Mouse (Mus musculus) midbrain, embryonic 14.5 days (tissue): Measurements from ENCODE around the gene Ly75. TPM values are rescaled to one million over a fixed set of nuclear protein-coding genes. Genes with fewer than 3 reads are reported as not detected.

Experiments
- ATAC-seq: fragments of 200-750 bp; cut with Nextera tagmentation; 2 replicates; pipeline ENCODE4 v1.8.0; 2017; ENCODE audit warnings: moderate number of reproducible peaks, moderate library complexity; ENCODE audit not compliant: low FRiP score, low TSS enrichment
- DNase-seq: peaks from one replicate; pipeline ENCODE4 v3.0.0-alpha.2; 2015
- H3K27ac ChIP-seq: fragments of 300-500 bp; sonication (generic); replicated peaks from 2 replicates; pipeline ENCODE4 v1.5.1; 2014; ENCODE audit warnings: mild to moderate bottlenecking, low read depth, low read length, moderate library complexity
- H3K27me3 ChIP-seq: fragments of 300-500 bp; sonication (generic); 2 replicates; pipeline ENCODE4 v1.6.1; 2014; ENCODE audit warnings: low read length, control low read depth, mixed read lengths; ENCODE audit not compliant: control insufficient read depth, insufficient read depth
- H3K36me3 ChIP-seq: fragments of 300-500 bp; sonication (generic); 2 replicates; pipeline ENCODE4 v1.6.1; 2014; ENCODE audit warnings: low read length, control low read depth; ENCODE audit not compliant: control insufficient read depth, insufficient read depth
- H3K4me1 ChIP-seq: fragments of 300-500 bp; sonication (generic); 2 replicates; pipeline ENCODE4 v1.6.1; 2014; ENCODE audit warnings: mild to moderate bottlenecking, antibody characterized with exemption, low read length, control low read depth; ENCODE audit not compliant: control insufficient read depth, insufficient read depth
- H3K4me2 ChIP-seq: fragments of 300-500 bp; sonication (generic); 2 replicates; pipeline ENCODE4 v1.6.1; 2014; ENCODE audit warnings: mild to moderate bottlenecking, low read length, moderate library complexity
- H3K4me3 ChIP-seq: fragments of 300-500 bp; sonication (generic); replicated peaks from 2 replicates; pipeline ENCODE4 v1.5.1; 2014; ENCODE audit warnings: low read depth, low read length
- H3K9ac ChIP-seq: fragments of 300-500 bp; sonication (generic); replicated peaks from 2 replicates; pipeline ENCODE4 v1.6.1; 2014; ENCODE audit warnings: mild to moderate bottlenecking, low read length, moderate library complexity
- H3K9me3 ChIP-seq: fragments of 300-500 bp; sonication (generic); 2 replicates; pipeline ENCODE4 v1.6.1; 2016; ENCODE audit warnings: low read length, control low read depth, mixed read lengths; ENCODE audit not compliant: control insufficient read depth
- WGBS: fragments of 180-500 bp; shearing (Covaris S2); extraction: QIAGEN DNeasy Blood & Tissue Kit; methylation state at CpG from one replicate; pipeline ENCODE4 v1.1.7; 2014; 5-methylcytosine and 5-hydroxymethylcytosine counted together
- polyA plus RNA-seq: library from polyadenylated mRNA; unstranded; fragments of >200 nt; fragmentation: Nextera tagmentation; extraction: Ambion mirVana; gene quantifications from 2 replicates; pipeline ENCODE4 v1.2.1, GENCODE M21; 2014

Ly75 gene
- polyA plus RNA-seq, 1 experiment from 2014 or later = 0.96 TPM

- DNase-seq (no peak), ATAC-seq (no peak)
- H3K9me3 ChIP-seq = no peaks in the 10 kb centered on the region
- H3K9ac ChIP-seq = no peak overlapping the region
- no peaks in the 10 kb centered on the region for H3K4me1 ChIP-seq
- H3K27ac ChIP-seq = no peak overlapping the region
- no peak overlapping the region for H3K4me3 ChIP-seq
- H3K27me3 ChIP-seq = no peaks in the 10 kb centered on the region
- H3K4me2 ChIP-seq = no peak overlapping the region
- WGBS = 90% methylated on average over 2 of the region's 2 CpGs
- no peaks in the 10 kb centered on the region for H3K36me3 ChIP-seq
These were observed 24.3 kb upstream of the Ly75 start for GRCm38 (mm10) chr2:60407387-60407786.

GRCm38 (mm10) chr2:60405431-60405830, 22.3 kb upstream of the Ly75 start:
- Histone ChIP-seq H3K36me3 (no peaks in the 10 kb centered on the region), H3K9ac (no peak overlapping the region), H3K27me3 (no peaks in the 10 kb centered on the region), H3K9me3 (no peaks in the 10 kb centered on the region), H3K4me1 (no peaks in the 10 kb centered on the region), H3K4me2 (no peak overlapping the region), H3K4me3 (no peak overlapping the region), H3K27ac (no peak overlapping the region)
- WGBS = 95% methylated on average over 5 of the region's 5 CpGs
- no peak for ATAC-seq
- DNase-seq = no peak

DNA sequence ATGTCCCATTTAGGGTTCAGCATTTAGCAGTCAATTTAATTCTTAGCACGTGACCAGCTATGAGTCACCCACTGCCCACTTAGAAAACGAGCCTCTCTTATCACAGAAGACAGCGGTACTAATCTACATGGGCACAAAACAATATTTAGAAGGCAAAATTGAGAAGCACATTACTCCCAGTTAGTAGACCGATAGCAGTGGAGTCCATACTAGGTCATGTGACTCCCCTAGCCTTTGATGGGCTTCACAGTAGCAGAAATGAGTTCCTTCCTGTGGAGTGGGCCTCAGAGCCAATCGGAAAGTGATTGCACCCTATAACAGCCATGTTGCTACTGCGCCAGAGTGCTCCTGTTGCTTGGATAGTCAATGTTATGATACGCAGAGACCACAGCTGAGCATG, 21.7 kb upstream of the Ly75 start:
- ATAC-seq (no peak), DNase-seq (no peak)
- Histone ChIP-seq H3K4me2 (no peak overlapping the region), H3K4me3 (no peak overlapping the region), H3K36me3 (no peaks in the 10 kb centered on the region), H3K27me3 (no peaks in the 10 kb centered on the region), H3K4me1 (no peaks in the 10 kb centered on the region), H3K9me3 (no peaks in the 10 kb centered on the region), H3K27ac (no peak overlapping the region), H3K9ac (no peak overlapping the region)
- WGBS = 95% methylated on average over 7 of the region's 7 CpGs

DNA sequence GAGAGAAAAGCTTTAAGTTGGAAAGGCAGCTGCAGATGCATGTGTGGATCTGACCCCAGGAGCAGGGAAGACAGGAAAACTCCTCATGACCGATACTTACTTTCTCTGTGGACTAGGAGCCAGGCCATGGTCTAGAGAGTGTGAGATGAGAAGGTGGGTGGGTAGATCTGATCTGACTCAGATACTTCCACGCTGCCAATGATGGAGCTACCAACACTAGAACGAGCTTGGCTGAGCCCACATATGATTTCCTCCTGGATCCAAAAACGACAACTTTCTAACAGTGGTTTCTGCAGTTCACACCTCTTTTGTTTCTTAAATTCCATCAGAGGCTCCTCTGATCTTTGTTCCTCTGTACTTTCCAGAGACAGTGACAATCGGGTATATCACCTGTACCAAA, 18.6 kb upstream of the Ly75 start:
- H3K9ac ChIP-seq = no peak overlapping the region
- H3K36me3 ChIP-seq = no peaks in the 10 kb centered on the region
- no peak overlapping the region for H3K27ac ChIP-seq
- no peaks in the 10 kb centered on the region for H3K4me1 ChIP-seq
- ATAC-seq (no peak), DNase-seq (no peak)
- H3K27me3 ChIP-seq = no peaks in the 10 kb centered on the region
- WGBS = 86% methylated on average over 5 of the region's 5 CpGs
- no peak overlapping the region for H3K4me2 ChIP-seq
- H3K4me3 ChIP-seq = no peak overlapping the region
- H3K9me3 ChIP-seq = no peaks in the 10 kb centered on the region

GRCm38 (mm10) chr2:60393786-60394185, 10.7 kb upstream of the Ly75 start:
- Histone ChIP-seq H3K9ac (no peak overlapping the region), H3K4me2 (no peak overlapping the region), H3K4me3 (no peak overlapping the region), H3K27me3 (no peaks in the 10 kb centered on the region), H3K27ac (no peak overlapping the region), H3K9me3 (no peaks in the 10 kb centered on the region), H3K4me1 (no peaks in the 10 kb centered on the region), H3K36me3 (no peaks in the 10 kb centered on the region)
- 81% methylated on average over 6 of the region's 6 CpGs for WGBS
- ATAC-seq (no peak), DNase-seq (no peak)

DNA sequence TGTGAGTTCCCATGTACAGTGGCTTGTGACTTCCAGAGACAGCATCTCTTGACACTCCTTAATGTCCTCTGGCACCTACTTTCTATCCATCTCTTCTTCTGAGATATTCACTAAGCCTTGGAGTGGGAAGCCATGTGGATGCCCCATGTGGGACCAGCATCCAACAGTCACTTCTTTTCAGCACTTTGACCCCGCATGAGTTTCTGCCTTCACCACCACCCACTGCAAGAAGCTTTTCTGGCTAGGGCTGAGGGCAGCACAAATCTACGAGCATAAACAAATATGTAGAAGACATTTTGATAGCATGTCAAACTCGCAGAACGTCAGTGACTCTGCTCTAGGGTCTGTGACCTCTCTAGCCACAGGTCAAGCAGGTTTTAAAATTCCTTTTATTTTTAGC, 9.2 kb upstream of the Ly75 start:
- no peaks in the 10 kb centered on the region for H3K4me1 ChIP-seq
- WGBS = 88% methylated on average over 4 of the region's 4 CpGs
- H3K27ac ChIP-seq = no peak overlapping the region
- H3K9me3 ChIP-seq = no peaks in the 10 kb centered on the region
- no peak overlapping the region for H3K4me3 ChIP-seq
- no peak for ATAC-seq
- no peaks in the 10 kb centered on the region for H3K27me3 ChIP-seq
- no peak overlapping the region for H3K4me2 ChIP-seq
- no peak for DNase-seq
- H3K9ac ChIP-seq = no peak overlapping the region
- no peaks in the 10 kb centered on the region for H3K36me3 ChIP-seq

DNA sequence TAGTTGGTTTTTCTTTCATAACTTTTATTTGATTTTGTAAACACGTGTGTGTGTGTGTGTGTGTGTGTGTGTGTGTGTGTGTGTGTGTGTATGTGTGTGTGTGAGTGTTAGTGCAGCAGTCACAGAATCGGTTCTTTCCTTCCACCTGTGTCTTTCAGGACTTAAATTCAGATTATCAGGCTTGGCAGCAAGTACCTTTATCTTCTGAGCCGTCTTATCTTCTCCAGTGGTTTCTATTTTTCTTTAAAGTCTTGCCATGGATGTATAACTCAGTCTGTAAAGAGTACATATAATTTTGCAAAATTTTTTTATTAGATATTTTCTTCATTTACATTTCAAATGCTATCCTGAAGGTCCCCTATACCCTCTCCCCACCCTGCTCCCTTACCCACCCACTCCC, 4.3 kb upstream of the Ly75 start:
- Histone ChIP-seq H3K36me3 (no peaks in the 10 kb centered on the region), H3K27me3 (peaks cover 4% of the 10 kb centered on the region; the same call in 1 of the 2 replicates), H3K9me3 (no peaks in the 10 kb centered on the region), H3K27ac (no peak overlapping the region), H3K4me2 (no peak overlapping the region), H3K4me3 (no peak overlapping the region), H3K4me1 (peaks cover 8% of the 10 kb centered on the region; the same call in 1 of the 2 replicates), H3K9ac (no peak overlapping the region)
- no peak for ATAC-seq
- 84% methylated on average over 3 of the region's 3 CpGs for WGBS
- DNase-seq = no peak

- no peak overlapping the region for H3K4me3 ChIP-seq
- no peak overlapping the region for H3K9ac ChIP-seq
- H3K4me1 ChIP-seq = peaks cover 8% of the 10 kb centered on the region; the same call in 1 of the 2 replicates
- WGBS = 90% methylated on average over 2 of the region's 2 CpGs
- H3K9me3 ChIP-seq = no peaks in the 10 kb centered on the region
- DNase-seq (no peak), ATAC-seq (no peak)
- no peaks in the 10 kb centered on the region for H3K36me3 ChIP-seq
- H3K27ac ChIP-seq = no peak overlapping the region
- H3K27me3 ChIP-seq = peaks cover 4% of the 10 kb centered on the region; the same call in 1 of the 2 replicates
- H3K4me2 ChIP-seq = no peak overlapping the region
These were observed 3.7 kb upstream of the Ly75 start for GRCm38 (mm10) chr2:60386835-60387234.

- DNase-seq (no peak), ATAC-seq (no peak)
- H3K9ac ChIP-seq = no peak overlapping the region
- H3K27ac ChIP-seq = no peak overlapping the region
- H3K4me1 ChIP-seq = peaks cover 8% of the 10 kb centered on the region; the same call in 1 of the 2 replicates
- H3K36me3 ChIP-seq = no peaks in the 10 kb centered on the region
- no peak overlapping the region for H3K4me3 ChIP-seq
- no peak overlapping the region for H3K4me2 ChIP-seq
- H3K9me3 ChIP-seq = no peaks in the 10 kb centered on the region
- peaks cover 4% of the 10 kb centered on the region; the same call in 1 of the 2 replicates for H3K27me3 ChIP-seq
These were observed 1.6 kb upstream of the Ly75 start for GRCm38 (mm10) chr2:60384763-60385085.
